Mouse (Mus musculus) limb, embryonic 13.5 days (tissue): ENCODE data around the gene Tsga10ip. TPM values are rescaled to one million over a fixed set of nuclear protein-coding genes. Genes with fewer than 3 reads are reported as not detected.

Experiments used
- ATAC-seq: fragments of 200-750 bp; cut with Nextera tagmentation; 2 replicates; pipeline ENCODE4 v1.8.0; 2017; ENCODE audit warnings: low read depth, moderate number of reproducible peaks, moderate TSS enrichment; ENCODE audit not compliant: low FRiP score
- H3K27ac ChIP-seq: fragments of 300-500 bp; sonication (generic); 2 replicates; pipeline ENCODE4 v1.5.1; 2015; ENCODE audit warnings: inconsistent platforms, mild to moderate bottlenecking, moderate library complexity
- H3K27me3 ChIP-seq: fragments of 300-500 bp; sonication (generic); 2 replicates; pipeline ENCODE4 v1.6.1; 2015; ENCODE audit warnings: mild to moderate bottlenecking, inconsistent platforms
- H3K36me3 ChIP-seq: fragments of 300-500 bp; sonication (generic); 2 replicates; pipeline ENCODE4 v1.6.1; 2015; ENCODE audit warnings: inconsistent platforms, mild to moderate bottlenecking, moderate library complexity
- H3K4me1 ChIP-seq: fragments of 300-500 bp; sonication (generic); 2 replicates; pipeline ENCODE4 v1.6.1; 2015; ENCODE audit warnings: inconsistent platforms
- H3K4me2 ChIP-seq: fragments of 300-500 bp; sonication (generic); replicated peaks from 2 replicates; pipeline ENCODE4 v1.6.1; 2015; ENCODE audit warnings: inconsistent platforms, mild to moderate bottlenecking, moderate library complexity
- H3K4me3 ChIP-seq: fragments of 300-500 bp; sonication (generic); 2 replicates; pipeline ENCODE4 v1.5.1; 2015; ENCODE audit warnings: moderate library complexity, mild to moderate bottlenecking, inconsistent platforms
- H3K9ac ChIP-seq: fragments of 300-500 bp; sonication (generic); 2 replicates; pipeline ENCODE4 v1.6.1; 2015; ENCODE audit warnings: mild to moderate bottlenecking, inconsistent platforms
- H3K9me3 ChIP-seq: fragments of 300-500 bp; sonication (generic); 2 replicates; pipeline ENCODE4 v1.6.1; 2016; ENCODE audit warnings: inconsistent platforms
- WGBS: fragments of 180-500 bp; shearing (Covaris S2); methylation state at CpG from one replicate; pipeline ENCODE4 v1.1.7; 2015; 5-methylcytosine and 5-hydroxymethylcytosine counted together
- polyA plus RNA-seq: library from polyadenylated mRNA; unstranded; fragments of >200 nt; fragmentation: Nextera tagmentation; extraction: Ambion mirVana; gene quantifications from 2 replicates; pipeline ENCODE4 v1.2.1, GENCODE M21; 2015

Gene Tsga10ip
- polyA plus RNA-seq, 1 experiment from 2014 or later: 0.15 TPM

GRCm38 (mm10) chr19:5430408-5430807 is 28.1 kb upstream of the Tsga10ip start:
- no peak overlapping the region for H3K4me3 ChIP-seq
- H3K36me3 ChIP-seq: peaks cover 17% of the 10 kb centered on the region
- 95% methylated on average over 1 of the region's 1 CpGs for WGBS
- H3K9me3 ChIP-seq: no peaks in the 10 kb centered on the region
- H3K27ac ChIP-seq: no peak overlapping the region
- no peak overlapping the region for H3K4me2 ChIP-seq
- peaks cover 38% of the 10 kb centered on the region for H3K4me1 ChIP-seq
- no peak overlapping the region for H3K9ac ChIP-seq
- ATAC-seq: no peak
- no peaks in the 10 kb centered on the region for H3K27me3 ChIP-seq

GRCm38 (mm10) chr19:5429806-5430205 is 27.5 kb upstream of the Tsga10ip start:
- Histone ChIP-seq H3K9ac (no peak overlapping the region), H3K9me3 (no peaks in the 10 kb centered on the region), H3K4me2 (no peak overlapping the region), H3K27me3 (no peaks in the 10 kb centered on the region), H3K4me1 (peaks cover 38% of the 10 kb centered on the region), H3K27ac (no peak overlapping the region), H3K4me3 (no peak overlapping the region), H3K36me3 (peaks cover 17% of the 10 kb centered on the region)
- ATAC-seq: no peak
- 69% methylated on average over 8 of the region's 8 CpGs for WGBS

DNA sequence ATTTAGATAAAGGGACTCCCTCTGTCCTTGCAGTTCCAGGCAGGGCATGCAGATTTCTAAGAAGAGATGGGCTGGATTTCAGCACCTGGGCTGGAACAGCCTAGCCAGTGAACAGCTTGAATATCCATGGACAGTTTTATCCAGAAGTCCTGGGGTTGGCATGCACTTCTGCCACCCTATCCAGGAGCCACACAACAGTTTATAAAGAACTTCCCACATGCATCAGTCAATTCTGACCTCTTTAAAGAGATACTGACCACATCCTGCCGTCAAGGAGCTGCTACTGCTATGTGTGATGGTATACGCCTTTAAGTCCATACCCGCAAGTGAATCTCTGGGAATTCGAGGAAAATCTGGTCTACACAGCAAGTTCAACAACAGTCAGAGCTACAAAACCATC is 26.9 kb upstream of the Tsga10ip start:
- Histone ChIP-seq H3K36me3 (peaks cover 17% of the 10 kb centered on the region), H3K4me2 (no peak overlapping the region), H3K4me1 (peaks cover 38% of the 10 kb centered on the region), H3K9ac (no peak overlapping the region), H3K9me3 (no peaks in the 10 kb centered on the region), H3K27me3 (no peaks in the 10 kb centered on the region), H3K4me3 (no peak overlapping the region), H3K27ac (no peak overlapping the region)
- WGBS: 84% methylated on average over 4 of the region's 4 CpGs
- no peak for ATAC-seq

DNA sequence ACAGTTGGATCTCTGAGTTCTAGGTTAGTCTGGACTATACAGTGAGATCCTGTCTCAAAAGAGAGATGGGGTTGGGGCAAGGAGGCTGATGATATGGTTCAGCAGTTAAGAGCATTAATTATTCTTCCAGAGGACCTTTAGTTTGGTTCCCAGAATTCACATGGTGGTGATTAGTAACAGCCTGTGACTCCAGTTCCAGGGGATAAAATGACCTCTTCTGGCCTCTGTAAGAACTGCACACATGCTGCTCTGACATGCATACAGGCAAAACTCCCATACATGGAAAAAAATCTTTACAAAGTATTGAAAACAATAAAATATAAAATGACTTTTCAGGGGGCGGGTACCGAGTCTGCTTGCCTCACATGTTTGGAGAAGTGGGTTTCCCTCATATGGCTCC is 25.8 kb upstream of the Tsga10ip start:
- Histone ChIP-seq H3K27ac (no peak overlapping the region), H3K4me2 (no peak overlapping the region), H3K4me3 (no peak overlapping the region), H3K36me3 (peaks cover 20% of the 10 kb centered on the region), H3K27me3 (no peaks in the 10 kb centered on the region), H3K9ac (no peak overlapping the region), H3K9me3 (no peaks in the 10 kb centered on the region), H3K4me1 (peaks cover 35% of the 10 kb centered on the region)
- 82% methylated on average over 2 of the region's 2 CpGs for WGBS
- no peak for ATAC-seq

DNA sequence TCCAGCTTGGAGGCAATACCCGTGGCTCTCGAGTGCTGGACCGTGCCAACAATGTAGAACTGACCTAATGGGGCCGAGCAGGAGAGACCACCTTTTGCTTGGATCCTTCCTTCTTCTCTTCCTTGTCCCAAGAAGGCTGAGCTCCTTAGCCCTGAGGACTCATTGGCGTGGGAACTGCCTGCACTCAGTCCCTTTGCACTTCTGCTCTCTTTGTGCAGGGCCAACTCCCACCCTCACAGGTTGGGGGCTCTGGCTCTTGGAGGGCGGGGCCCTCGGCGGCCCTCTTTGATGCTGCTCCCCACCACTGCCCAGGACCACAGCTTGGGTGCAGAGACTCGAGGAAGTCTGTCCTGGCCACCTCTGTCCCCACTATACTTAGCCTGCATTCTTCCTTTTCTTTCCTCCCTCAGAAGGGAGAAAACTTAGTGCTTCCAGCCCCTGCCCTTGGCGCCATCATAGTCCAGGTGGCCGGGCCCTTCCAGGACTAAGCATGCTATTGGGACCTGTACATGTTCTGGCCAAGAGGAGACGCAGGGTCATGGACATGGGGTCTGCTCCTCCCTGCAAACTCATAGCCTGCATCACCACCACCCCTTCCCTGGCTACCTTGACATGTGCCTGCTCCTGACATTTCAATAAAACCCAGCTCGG is 24.4 kb upstream of the Tsga10ip start:
- no peaks in the 10 kb centered on the region for H3K27me3 ChIP-seq
- no peak overlapping the region for H3K27ac ChIP-seq
- no peaks in the 10 kb centered on the region for H3K9me3 ChIP-seq
- peaks cover 38% of the 10 kb centered on the region for H3K4me1 ChIP-seq
- H3K9ac ChIP-seq: no peak overlapping the region; the same call in 1 of the 2 replicates
- peak overlapping the region; percentile 80 for H3K4me3 ChIP-seq
- no peak for ATAC-seq
- WGBS: 92% methylated on average over 13 of the region's 13 CpGs
- H3K4me2 ChIP-seq: peak overlapping the region; percentile 88
- peaks cover 33% of the 10 kb centered on the region for H3K36me3 ChIP-seq

- ATAC-seq: no peak
- WGBS: 88% methylated on average over 18 of the region's 18 CpGs
- Histone ChIP-seq H3K4me2 (peak overlapping the region; percentile 88), H3K4me1 (peaks cover 38% of the 10 kb centered on the region), H3K9me3 (no peaks in the 10 kb centered on the region), H3K27ac (0 out of 2 replicates have a peak overlapping the region, but pooled peaks have one; percentile 85), H3K27me3 (no peaks in the 10 kb centered on the region), H3K36me3 (peaks cover 41% of the 10 kb centered on the region), H3K9ac (peak overlapping the region; percentile 96), H3K4me3 (peak overlapping the region; percentile 80)
Measured at GRCm38 (mm10) chr19:5425906-5426565, 23.7 kb upstream of the Tsga10ip start.

DNA sequence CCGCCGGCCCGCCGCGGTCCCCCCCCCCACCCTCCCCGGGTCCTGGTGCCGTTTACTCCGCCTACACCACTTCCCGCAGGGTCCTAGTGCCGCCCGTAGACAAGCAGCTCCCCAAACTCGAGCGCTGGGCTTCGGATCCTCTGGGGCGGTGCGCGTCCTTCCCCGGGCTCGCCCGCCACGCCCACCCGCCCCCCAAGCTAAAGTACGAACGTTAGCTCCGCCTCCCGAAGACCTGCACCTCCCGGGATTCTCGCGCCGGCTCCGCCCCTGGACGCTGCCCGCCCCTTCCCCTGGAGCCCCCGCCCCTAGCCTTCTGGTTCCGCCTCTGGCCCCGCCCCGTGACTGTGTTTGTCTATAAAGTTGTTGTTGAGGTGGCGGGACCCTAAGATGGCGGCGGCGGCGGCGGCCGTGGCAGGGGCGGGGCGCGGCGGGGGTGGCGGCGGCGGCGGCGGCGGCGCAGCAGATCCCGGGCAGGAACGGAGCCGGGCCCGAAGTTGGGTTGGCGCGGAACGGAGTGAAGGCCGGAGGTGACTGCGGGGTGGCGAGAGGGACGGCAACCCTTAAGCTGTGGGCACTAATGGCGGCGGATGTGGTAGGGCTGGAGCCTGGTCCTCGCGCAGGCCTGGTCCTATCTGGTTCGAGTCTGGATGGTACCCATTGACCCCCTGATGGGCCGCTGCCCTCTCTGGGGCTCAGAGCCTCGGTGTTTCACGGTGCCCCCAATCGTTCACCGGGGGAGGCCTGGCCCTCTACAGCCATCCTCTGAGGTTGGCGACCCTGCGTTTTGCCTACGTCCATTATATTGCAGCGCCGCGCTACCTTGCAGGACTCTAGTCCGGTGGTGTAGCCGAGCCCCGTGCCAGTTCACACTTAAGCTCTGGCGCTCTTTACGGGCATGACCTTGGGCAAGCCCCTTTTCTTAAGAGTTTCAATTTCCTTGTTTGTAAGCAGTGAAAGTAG is 22.7 kb upstream of the Tsga10ip start, which contains the start of the genes Drap1 and AI837181:
Gene Drap1 (minus strand): TSS at position 198 of the 960 bp plus-strand sequence.
Gene AI837181 (plus strand): TSS at position 363 of the 960 bp plus-strand sequence.
- peak; percentile 94 for ATAC-seq
- Histone ChIP-seq H3K9me3 (no peaks in the 10 kb centered on the region), H3K27me3 (no peaks in the 10 kb centered on the region), H3K36me3 (peaks cover 50% of the 10 kb centered on the region), H3K4me1 (peaks cover 38% of the 10 kb centered on the region), H3K4me3 (peak within 1 kb of the TSS; percentile 80), H3K27ac (peak within 1 kb of the TSS; percentile 87), H3K4me2 (peak within 1 kb of the TSS; percentile 91), H3K9ac (peak within 1 kb of the TSS; percentile 96)
- under 1% methylated on average over 85 of the region's 87 CpGs for WGBS

DNA sequence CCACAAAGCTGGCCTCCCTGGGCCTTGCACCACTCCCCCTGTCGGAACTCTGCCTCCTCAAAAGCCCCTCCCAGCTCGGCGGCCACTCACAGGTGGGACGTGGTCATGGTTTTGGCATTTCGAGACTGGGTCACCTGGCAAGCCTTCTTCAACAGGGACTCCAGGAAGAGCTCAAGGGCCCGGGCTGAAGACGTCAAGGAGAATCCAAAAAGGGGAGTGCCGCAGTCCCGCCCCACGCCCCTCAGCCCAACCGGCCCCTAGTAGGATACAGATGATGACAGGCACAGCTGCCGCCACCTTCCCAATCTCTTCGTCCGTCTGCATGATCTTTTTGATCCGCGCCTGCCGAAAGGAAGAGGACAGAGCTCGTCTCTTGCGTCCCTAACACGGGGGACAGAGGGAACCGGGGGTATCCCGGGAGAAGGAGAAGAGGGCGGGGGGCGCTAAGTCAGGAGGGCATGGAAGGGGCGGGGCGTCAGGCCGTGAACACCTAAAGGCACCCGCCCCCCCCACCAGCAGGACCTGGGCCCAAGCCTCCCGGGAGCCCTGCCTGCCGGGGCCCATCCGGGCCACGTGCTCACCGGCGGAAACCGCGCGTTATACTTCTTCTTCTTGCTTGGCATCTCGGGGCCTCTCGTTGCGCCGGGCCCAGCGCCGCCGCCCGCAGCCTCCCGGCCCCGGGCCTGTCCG is 21.9 kb upstream of the Tsga10ip start:
- Histone ChIP-seq H3K36me3 (peaks cover 56% of the 10 kb centered on the region), H3K27me3 (no peaks in the 10 kb centered on the region), H3K4me1 (peaks cover 38% of the 10 kb centered on the region), H3K9me3 (no peaks in the 10 kb centered on the region), H3K4me2 (peak overlapping the region; percentile 91), H3K27ac (peak overlapping the region; percentile 87), H3K4me3 (peak overlapping the region; percentile 80), H3K9ac (peak overlapping the region; percentile 88)
- WGBS: under 1% methylated on average over 39 of the region's 48 CpGs
- peak; percentile 66 for ATAC-seq

DNA sequence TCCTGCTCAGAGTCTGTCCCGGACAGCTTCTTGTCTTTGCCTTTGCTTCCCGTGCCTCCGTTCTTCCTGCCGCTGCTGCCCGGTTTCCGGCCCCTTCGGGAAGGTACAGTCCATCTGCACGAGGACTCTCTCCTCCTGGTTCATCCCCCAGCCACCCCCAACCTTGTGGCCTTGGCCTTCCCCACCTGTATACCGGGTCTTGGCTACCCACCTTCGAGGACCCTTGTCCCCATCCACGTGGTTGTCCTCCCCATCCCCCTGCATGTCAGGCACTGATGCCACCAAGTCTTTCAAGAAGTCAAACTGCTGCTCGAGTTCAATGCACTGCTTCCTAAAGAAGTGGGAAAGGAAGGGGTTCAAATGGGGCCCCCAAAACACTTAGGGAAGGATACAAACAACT is 21.2 kb upstream of the Tsga10ip start:
- peak overlapping the region; percentile 88 for H3K9ac ChIP-seq

DNA sequence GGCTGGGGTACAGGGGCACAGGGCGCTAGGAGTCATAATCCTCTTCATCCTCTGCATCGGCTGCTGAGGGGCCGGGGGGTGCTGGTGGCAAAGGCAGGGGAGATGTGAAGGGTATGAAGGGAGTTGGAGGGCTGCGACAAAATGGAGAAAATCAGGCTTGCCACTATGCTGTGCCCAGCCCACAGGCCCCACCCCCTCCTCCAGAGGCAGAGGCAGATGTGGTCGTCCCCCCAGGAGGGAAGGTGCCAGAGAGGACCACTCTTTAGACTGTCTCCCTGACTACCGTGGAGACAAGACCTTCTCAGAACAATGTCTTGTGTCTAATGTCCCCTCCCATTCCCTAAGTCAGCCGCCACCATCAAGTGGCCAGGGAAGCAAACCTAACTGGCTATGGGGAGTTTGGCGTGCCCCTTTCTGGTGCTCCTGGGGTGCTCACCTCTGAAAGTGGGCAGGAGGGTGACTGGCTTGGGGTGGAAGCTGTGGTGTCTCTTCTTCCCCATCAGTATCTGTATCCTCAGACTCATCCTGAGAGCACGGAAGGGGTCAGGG is 20.6 kb upstream of the Tsga10ip start:
- peak overlapping the region; percentile 91 for H3K4me2 ChIP-seq
- no peak for ATAC-seq
- H3K9me3 ChIP-seq: no peaks in the 10 kb centered on the region
- no peaks in the 10 kb centered on the region for H3K27me3 ChIP-seq
- peaks cover 37% of the 10 kb centered on the region for H3K4me1 ChIP-seq
- H3K4me3 ChIP-seq: peak overlapping the region; percentile 80
- 77% methylated on average over 9 of the region's 9 CpGs for WGBS
- peak overlapping the region; percentile 88 for H3K9ac ChIP-seq
- H3K27ac ChIP-seq: no peak overlapping the region
- peaks cover 56% of the 10 kb centered on the region for H3K36me3 ChIP-seq

More for the DNA sequence above, 21.2 kb upstream of the Tsga10ip start:
- Histone ChIP-seq H3K4me2 (peak overlapping the region; percentile 91), H3K27me3 (no peaks in the 10 kb centered on the region), H3K4me3 (peak overlapping the region; percentile 80), H3K4me1 (peaks cover 38% of the 10 kb centered on the region), H3K36me3 (peaks cover 56% of the 10 kb centered on the region), H3K9me3 (no peaks in the 10 kb centered on the region), H3K27ac (peak overlapping the region; percentile 87; the same call in 1 of the 2 replicates)
- WGBS: 65% methylated on average over 12 of the region's 12 CpGs
- no peak for ATAC-seq

DNA sequence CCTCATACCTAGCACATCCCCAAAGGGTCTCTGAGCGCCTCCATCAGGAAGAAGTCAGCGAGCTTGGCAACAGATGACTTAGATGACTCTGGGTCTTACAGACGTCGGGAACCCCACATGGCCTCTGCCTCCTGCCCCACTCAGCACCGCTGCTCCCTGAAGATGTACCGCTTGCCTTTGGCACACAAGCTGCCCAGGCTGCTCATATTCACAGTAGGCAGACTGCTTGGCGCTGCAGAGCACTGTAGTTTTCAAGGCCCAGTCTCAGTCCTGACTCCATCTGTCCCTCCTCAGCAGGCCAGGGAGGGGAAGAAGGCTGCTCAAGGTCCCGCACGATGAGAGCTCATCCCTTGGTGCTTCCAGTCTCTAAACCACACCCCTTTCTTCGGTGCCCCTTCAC is 19.9 kb upstream of the Tsga10ip start:
- ATAC-seq: no peak
- Histone ChIP-seq H3K9ac (0 out of 2 replicates have a peak overlapping the region, but pooled peaks have one; percentile 19), H3K4me3 (peak overlapping the region; percentile 4; the same call in 1 of the 2 replicates), H3K9me3 (no peaks in the 10 kb centered on the region), H3K27ac (no peak overlapping the region), H3K4me2 (no peak overlapping the region; the same call in 1 of the 2 replicates), H3K36me3 (peaks cover 58% of the 10 kb centered on the region), H3K4me1 (peaks cover 34% of the 10 kb centered on the region), H3K27me3 (no peaks in the 10 kb centered on the region)
- 88% methylated on average over 10 of the region's 10 CpGs for WGBS
